Mouse (Mus musculus) adrenal gland, adult 18-20 months (tissue): ENCODE measurements around the gene Gpr68. TPM values are rescaled to one million over a fixed set of nuclear protein-coding genes. Genes with fewer than 3 reads are reported as not detected.
A peak's percentile ranks its signal among the peaks of the same experiment; 100 is the strongest.

Experiments used
- DNase-seq, 2 experiments: peaks; one replicate each; pipeline ENCODE4 v3.0.0; 2021 to 2022; ENCODE audit warnings: low spot score in 2 of 2
- long read RNA-seq, 2 experiments: library from polyadenylated mRNA; stranded (forward); transcript quantifications; one replicate each; pipeline ENCODE4 v2.0.0; 2021
- total RNA-seq, 2 experiments: library from RNA; stranded (reverse); gene quantifications; 1 replicate in 1 of 2; 2 replicates in 1 of 2; pipeline ENCODE4 v1.2.3; 2021

Gene Gpr68
- 1 to 10 TPM; 1.1 to 1.9 TPM for total RNA-seq
- long read RNA-seq, experiment 1, partial matches to known transcripts = 0 of 1 reads
- long read RNA-seq, experiment 1, other reads (novel, unspliced or antisense) = 0 of 1 reads
- long read RNA-seq, experiment 2 = 0 reads

DNA sequence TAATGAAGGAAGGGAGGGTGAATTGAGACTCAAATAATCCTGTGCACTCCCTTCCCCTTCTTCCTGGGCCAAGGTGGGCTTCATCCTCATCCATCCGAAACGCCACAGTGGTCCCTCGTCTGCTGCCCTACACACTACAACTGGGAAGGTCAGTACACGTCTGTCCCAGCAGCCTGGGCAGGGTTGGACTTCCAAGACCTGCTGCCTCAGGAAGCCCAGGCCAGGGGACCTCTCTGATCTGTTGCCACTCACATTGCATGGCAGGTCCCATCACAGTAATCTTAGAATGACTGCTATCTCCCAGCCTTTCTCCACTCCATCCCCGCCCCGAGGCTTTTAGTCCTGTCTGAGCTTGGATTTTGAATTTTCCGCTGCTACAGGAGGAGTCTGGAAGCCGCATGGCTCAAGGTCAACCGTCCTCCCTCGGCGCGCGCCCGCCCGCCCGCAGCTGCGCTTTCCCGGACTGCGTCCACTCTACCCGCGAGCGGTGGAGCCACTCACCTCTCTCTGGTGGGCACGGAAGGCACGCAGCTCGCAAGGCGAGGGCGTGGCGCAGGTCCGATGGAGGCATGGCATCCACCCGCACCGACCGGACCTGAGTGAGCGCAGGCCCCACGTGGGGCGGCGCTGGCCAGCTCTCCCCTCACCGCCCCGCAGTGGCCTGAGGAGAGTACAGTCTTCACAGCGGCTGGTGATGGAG lies at the start of gene Gpr68:
Gpr68 (minus strand) TSS at position 601 of the 700 bp plus-strand sequence.
- DNase-seq = peak in 1 of 2 experiments; percentile 30

DNA sequence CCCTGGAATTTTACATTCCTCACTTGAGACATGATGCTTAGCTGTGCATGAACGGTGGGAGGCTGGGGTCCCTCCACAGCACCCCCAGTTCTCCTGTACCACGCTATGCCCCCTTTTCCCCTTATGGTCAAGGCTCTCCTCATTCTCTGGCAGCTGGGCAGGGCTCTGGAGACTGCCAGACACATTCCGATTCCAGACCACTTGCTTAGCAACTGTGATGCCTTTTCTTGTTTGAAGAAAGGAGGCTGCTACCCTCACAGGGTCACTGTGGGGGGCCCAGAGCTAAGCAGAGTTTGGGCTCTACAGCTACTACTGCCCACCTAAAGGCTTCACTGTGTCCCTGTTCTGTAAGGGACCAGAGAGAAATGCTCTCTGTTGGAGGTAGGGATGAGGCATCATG lies 49.3 kb upstream of the Gpr68 start:
- no peak for DNase-seq

DNA sequence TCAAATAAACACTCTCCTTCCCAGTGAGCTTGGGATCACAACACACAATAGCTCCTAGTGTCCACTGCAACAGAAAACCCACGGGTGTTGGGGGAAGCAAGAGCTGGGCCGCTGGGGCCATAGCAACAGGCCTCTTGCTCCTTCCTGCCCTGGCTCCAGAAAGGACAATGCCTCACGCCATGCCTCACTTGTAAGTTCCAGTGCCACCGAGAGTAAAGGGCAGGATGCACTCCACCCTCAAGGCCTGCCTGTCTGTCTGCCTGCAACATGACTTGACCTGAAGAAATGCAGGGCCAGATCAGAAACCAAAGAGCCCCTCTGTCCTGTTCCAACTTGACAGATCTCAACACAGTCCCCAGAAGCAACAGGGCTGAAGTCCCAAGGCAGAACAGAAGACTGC lies 48.8 kb upstream of the Gpr68 start:
- no peak for DNase-seq

DNA sequence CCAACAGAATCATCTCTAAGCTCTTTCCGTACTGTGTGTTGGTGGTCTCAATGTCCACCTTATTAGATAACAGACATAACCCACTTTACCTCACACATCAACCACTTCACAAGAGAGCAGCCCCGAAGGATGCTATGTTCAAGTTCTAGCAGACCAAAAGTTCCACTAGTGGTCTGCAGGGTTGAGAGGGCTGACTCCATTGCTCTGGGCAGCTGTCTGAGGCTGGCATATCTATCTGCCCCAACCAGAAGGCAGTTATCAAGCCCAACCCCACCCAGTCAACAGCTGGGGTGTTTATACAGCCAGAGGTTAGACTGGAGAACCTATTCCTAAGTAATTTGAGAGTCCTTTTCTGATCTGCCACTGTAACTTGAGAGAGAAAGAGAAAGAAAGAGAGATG lies 48.0 kb upstream of the Gpr68 start:
- no peak for DNase-seq

DNA sequence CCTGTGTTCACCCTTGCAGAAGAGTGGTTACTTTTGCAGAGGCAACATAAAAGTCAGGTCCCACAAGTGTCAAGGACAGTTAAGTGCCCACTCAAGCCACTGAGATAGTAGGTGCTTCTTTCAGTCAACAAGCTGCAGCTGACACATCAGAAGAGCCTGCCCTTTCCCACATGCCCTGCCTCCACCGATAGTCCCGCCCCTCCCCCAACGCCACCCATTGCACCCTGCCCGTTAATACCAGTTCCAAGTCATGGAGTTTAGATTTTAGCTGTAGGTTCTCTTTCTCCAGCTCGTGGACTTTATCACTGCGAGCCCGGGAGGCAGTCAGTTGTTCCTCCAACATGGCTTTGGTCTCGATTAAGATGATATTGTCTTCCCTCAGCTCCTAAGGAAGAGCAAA lies 45.9 kb upstream of the Gpr68 start:
- no peak for DNase-seq

DNA sequence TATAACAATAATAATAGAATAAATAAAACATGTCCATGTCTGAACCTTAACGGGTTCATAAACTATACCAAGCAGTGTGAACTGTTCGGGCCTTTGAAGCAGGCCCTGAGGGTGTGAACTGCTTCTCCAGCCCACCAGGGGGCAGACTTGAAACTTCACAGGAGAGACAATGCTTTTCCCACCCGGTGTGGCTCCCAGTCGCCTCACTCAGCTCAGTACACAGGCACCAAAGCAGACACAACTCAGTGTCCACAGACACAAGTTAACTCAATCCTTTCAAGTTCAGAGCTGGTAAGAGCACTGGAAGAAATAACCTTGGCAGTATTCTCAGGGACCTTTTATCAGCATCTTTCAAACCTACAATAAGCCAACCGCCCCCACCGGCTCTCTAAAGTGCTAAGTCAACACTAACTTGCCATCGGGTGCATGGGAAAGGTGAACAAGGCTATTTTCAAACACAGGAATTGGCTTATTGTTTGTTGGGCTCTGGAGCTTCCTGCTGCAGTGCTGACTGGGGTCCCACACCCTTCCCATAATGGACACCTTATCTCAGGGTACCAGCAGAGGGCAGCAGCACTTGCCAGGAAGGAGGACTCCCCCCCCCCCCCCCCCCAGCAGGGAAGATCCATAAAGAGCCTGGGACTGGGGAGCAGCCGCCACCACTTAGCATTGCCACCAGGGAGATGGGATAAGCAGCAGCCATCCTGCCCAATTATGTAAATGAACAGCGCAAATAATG lies 44.4 kb upstream of the Gpr68 start:
- DNase-seq = peak; percentile 59 to 65

DNA sequence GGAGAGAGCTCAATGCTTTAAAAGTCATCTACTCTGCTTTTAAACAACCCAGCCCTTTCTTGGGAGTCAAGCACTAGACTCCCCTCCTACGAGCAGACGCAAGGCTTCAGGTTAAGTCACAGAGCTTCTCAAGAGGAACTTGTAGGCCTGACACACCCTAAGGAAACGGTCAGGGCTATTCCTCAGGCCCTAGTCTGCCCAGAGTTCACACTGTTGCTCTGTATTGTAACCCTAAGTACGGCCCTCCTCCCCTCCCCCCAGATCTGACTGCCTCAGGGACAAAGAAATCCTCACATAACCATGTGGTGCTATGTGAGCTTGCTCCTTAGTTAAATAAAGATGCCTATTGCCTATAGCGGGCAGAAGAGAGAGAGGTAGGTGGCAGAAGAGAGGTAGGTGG lies 41.1 kb upstream of the Gpr68 start:
- no peak for DNase-seq

DNA sequence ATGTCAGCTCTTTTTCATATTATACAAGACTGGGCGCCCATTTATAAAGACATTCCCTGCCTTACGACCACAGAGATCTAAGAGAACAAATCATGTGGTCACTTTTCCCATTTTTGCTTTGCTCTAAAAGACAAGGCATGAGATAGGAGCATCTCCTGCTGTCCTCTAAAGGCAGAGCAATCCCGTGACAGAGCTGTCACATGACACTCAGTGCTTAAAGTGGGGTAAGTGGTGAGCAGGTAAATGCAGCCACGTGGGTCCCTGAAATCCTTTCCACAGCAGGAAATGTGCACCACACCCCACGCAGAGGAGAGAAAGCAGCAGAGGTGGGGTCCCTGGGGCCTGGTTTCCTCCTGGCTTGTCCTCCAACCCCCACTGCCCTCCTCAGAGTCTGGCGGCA lies 40.0 kb upstream of the Gpr68 start:
- no peak for DNase-seq

DNA sequence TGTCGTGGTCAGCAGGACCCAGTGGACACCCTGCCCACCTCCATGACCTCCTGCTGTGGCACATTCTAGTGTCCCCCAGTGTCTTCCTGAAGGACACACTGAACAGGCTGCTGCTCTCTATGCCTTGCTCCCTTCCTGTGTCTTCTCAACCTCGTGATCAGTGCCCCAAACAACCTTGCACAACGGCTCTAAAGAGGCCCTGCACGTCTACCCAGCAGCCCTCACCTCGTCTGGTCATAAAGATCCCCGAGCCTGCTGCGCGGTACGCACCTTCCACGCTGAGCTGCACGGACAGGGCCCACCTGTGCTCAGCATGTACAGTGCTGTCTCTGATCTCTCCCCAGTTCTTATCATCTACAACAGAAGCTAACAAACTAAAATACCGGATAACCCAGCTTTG lies 38.0 kb upstream of the Gpr68 start:
- no peak for DNase-seq

DNA sequence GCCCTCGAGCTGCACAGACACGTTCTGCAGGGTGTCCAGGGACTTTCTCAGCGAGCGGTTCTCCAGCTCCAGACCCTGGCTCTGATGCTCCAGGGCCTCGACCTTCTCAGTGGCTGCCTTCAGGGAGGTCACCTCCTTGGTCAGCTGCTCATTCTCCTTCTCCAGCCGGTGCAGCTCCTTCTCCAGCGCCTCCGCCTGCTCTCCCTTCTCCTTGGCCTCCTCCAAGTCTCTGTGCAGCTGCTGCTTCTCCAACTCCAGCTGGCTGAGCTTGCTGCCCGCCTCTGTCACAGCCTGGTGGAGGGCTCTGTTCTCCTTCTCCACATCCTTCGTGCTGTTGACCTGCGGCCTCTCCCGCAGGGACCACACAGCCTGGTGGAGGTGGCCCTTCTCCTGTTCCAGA lies 37.5 kb upstream of the Gpr68 start:
- no peak for DNase-seq

DNA sequence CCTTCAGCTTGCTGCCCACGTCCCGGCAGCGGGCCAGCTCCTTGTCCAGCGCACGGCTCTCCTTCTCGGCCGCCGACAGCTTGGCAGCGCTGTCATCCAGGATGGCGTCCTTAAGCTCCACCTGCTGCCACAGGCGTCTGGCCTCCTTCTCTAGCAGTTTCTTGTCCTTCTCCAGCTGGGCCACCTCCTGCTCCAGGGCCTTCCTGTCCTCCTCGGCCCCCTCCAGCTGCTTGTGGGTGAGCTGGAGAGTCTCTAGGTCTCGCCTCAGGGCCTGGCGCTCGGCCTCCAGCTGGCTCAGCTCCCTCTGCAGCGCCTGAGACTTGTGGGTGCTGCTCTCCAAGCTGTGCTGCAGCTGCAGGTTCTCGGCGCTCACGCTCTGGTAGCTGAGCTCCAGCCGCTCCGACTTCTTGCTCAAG lies 36.9 kb upstream of the Gpr68 start:
- DNase-seq = no peak

DNA sequence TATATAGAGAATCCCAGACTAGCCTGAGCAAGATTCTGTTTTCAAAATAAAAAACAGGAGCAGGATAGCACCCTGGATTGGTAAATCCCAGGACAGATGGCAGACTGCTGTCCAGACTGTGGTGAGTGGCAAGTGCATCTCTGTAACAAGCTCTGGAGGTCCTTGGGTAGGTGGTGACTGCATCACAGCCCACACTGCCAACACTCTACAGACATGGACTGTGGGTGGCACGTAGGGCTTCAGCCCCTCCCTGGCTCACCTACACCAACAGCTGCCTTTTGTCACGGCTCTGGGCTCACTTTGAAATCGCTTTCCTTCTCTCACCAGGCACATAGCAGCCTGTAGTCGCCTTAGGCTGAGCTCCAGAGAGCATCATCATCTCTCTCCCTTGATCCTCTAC lies 35.1 kb upstream of the Gpr68 start:
- no peak for DNase-seq

DNA sequence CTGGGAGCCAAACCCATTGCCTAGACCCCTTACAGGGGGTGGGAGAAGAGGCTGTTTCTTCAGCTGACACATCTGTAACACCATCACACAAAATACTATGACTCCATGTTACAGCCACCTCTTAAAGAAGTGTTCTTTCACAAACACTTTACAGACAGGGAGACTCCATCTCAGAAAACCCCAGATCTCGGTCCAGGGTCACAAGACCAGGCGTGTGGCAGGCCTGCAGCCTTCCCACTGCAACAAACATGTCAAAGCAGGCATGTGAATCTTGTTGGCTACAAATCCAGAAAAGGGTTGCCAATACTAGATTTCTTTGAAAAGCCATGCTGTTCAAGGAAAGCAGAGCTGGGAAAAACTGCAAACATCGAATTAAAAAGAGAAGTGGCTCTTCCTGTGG lies 33.4 kb upstream of the Gpr68 start:
- DNase-seq = no peak

DNA sequence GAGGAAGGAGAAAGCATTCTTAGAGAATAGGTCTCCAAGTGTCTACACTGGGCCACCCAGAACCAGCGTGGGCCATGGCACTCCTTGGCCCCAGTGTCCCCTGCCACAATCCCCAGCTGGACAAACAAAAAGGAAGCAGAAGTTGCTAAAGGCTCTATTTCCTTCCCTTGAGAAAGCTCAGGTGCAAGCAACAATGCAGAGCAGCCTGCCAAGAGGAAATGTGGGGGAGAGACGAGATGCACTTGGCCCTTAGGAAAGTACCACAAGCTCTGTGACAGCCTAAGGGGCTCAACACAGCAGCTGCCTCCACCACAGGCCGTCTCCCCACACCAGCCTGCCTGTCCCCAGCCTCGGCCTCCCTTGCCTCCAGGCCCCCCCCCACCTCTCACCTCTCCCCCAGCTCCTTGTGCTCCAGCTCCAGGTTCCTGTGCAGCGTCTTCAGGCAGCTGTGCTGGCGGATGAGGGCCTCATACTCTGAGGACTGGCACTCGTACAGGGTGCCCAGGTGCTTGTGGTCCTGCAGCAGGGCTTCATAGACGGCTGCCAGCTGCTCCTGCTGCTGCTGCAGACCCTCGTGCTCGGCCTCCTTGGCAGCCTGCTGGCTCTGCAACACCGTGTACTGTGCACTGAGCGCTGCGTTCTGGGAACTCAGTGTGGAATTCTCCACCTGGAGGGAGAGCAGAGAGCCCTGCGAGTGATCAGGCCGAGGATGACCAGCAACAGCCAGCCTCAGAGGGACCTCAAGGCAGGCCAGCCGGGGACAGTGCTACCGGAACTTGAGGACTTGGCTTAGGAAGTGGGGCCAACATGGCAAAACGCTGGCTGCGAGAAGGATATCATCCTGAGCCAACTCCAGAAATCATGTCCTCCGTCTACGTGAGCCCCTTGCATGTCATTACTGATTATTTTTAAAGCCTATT lies 29.7 kb upstream of the Gpr68 start:
- DNase-seq = no peak

DNA sequence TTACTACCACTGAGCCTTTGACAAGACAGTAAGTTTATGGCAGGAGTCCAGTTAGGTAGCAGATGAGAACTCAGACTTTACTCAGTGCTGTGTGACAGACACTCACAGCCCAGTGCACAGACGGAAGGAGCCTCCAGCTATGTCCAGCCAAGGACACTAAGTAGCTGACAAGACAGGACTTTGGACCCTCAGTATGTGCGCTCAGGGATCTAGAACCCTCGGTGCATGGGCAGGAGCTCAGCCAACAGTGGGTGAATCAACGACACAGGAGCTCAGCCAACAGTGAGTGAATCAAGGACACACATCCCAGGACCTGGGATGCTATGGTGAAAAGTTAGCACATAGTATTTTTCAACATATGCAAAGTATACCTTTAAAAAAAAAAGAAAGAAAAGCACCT lies 28.7 kb upstream of the Gpr68 start:
- DNase-seq = no peak

DNA sequence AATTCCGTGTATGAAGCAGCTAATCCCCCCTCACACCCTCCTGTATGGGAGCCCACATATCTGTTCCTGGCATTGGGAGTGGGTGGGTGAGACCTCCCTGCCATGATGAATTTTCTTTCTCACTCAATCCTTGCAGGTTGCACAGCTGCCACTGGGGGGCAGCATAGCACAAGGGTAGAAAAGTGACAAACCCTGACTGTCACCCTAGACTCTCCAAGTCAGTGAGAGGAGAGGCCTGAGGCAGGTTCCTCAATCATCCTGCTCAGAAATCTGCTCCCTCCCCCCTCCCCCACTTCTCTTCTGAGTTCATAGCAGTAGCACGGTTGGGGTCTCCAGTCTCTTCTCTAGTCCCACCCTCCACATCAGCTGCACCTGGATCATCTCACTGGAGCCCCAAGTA lies 28.1 kb upstream of the Gpr68 start:
- DNase-seq = peak; percentile 65 to 82

DNA sequence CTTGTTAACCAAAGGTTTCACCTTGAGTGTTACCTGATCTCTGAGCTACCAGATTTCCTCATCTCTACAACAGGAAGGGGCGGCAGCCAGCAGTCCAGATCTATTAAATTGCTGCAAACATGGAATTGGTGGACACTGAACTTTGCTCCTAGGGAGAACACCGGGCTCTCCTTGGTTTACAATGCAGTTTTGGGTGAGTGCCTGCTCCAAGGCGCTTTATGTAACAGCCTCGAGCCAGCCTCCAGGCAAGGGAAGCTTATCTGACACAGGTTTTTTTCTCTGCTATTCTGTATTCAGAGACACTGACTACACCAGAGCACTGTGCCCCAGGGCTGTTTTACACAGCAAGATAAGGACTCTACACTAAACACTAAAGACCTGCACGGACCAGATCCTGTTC lies 26.8 kb upstream of the Gpr68 start:
- no peak for DNase-seq

DNA sequence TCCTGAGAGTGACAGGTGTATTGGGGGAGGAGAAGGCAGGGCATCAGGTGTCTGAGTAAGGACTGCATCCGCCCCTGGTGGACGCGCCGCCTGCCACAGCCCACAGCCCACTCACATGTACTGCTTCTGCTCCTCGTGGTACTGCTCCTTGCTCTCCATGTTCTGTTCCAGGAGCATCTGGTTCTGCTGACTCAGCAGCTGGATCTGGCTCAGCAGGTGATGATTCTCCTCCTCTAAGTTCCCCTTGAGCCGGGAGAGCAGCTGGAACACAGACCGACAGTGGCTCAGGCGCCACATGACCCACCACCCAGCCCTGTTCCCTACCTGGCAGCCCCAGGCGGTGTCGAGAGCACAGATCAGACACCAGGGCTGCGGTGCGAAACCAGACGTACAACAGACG lies 23.7 kb upstream of the Gpr68 start:
- DNase-seq = no peak

DNA sequence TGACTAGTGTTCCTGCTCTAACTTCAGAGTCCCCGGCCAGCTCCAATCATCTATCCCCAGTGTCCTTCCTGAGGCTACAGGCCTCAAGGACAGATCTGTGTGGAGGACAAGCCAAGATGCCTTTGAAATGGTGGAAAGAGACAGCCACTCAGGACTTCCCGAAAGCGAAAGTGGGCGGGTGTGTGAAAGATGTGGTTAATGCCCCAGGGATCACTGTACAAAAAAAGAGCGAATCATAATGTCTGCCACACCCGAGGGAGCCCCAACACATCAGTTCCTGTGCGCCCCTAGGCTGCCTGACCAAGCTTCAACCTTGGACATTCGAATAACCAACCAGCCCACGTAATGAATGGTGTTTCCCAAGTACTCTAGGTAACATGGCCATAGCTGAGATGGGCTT lies 20.3 kb upstream of the Gpr68 start:
- no peak for DNase-seq

DNA sequence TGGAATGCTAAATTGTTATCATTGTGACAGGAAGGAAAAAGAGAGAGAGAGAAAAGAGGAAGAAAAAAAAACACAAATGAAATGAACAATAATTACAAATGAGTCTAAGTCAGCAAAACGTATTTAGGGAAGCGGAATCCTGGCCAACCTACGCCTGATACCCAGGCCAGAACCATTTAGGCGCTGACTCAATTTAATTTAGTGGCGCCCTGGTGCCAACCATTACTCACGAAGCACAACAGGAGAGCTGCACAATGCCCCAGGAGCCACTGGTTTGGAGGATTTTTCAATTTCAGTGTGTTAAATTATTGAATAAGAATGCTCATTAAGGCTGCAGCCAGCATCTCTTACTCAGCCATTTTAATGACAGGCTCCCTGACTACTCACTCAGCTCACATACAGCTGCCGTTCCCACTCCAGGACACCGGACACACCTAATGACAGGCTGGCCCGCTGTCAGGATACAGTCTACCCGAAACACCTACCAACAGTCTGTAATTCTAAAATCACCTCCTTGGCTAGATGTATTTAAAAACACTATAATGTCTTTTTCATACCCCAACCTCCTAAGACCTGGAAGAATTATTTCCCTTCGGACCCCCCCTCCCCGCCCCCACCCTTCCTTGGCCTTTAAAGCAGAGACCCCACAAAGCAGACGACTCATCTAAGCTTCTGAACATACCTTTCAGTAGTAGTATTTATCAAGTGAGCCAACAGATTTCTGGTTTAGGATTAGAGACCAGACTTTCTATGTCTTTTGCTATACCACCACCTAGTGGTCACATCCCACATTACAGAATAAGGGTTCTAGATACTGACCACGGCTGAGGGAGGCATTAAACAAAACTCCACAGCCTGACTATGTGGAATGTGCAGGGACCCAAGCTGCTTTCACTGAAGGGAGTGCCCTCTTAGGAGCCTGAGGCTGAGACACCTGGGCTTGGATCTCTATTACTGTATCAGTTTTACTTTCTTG lies 17.9 kb upstream of the Gpr68 start:
- DNase-seq = peak in 1 of 2 experiments; percentile 59
